Mouse (Mus musculus): ENCODE data around the gene Armh3.
"Not testable (repeated sequence)": the region's sequence is repeated elsewhere in the genome, so short reads cannot be mapped to it uniquely, and the experiment has no call there.

Armh3 gene

DNA sequence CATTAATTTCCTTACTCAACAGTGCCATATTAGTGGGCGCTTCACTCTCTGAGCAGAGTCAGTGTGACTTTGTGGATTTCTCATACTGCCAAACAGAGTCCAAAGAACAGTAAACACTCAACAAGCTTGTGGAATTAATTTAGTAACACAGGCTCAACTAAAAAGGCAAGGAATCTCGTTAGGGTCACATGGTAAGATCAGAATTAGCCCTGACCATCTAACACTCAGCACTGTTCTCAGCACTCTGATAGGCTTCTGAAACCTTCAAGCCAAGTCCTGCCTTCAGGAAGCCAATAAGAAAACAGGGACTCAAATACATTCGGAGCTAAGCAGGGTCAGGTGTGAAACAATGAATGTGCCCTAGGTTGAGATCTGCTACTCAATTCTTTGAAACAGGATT is 172.1 kb downstream of the Armh3 start:
- no peak for DNase-seq (ENCODE audit: low read depth, low spot score)

DNA sequence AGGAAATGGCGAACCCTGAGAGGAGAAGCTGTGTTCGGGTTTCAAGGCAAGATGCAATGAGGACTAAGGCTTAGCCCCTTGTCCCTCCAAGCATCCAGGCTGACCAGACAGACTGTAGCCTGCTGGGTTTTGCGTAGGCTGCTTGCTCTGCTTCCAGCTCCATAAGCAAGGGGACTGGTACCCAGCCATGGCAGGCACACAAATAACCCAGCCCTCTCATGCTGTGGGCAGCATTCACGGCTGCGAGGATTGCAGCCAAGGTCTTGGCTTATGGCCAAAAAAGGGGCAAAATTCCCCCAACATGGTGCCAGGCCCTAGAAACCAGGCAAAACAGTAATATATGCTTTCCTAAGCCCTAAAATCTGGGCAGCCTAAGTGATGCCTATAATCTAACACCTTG is 176.5 kb downstream of the Armh3 start:
- DNase-seq (ENCODE audit: low read depth, low spot score) = no peak

DNA sequence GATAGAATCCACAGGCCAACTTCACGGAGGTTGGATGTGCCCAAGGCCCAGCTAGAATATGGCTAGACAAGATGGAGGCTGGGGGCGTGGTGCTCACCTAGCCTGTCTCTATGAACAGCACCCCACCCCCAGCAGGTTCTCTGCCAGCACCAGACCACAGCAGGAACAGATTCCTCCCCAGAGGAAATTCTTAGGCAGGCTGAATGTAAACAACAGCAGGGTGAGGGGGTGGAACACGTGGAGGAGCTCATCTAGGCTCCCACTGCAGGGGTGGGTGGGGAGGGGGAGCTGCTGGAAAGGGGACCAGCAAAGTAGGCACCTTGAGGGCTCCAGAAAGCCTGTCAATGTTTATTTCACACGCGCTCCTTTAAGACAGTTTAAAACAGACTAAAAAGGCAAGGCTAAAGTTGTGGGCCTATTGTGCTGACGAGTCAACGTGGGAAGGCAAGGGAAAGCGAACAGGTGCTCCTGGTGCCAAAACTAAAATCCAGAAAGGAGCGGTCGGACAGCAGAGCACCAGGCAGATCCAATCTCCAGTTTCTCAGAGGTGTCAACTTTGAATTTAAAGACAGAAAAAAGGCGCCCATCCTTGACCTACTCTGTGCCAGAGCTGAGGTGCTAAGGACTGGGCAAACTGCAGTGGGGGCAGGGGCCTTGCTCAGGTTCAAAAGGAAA is 180.3 kb downstream of the Armh3 start:
- no peak for DNase-seq (ENCODE audit: low read depth, low spot score)

DNA sequence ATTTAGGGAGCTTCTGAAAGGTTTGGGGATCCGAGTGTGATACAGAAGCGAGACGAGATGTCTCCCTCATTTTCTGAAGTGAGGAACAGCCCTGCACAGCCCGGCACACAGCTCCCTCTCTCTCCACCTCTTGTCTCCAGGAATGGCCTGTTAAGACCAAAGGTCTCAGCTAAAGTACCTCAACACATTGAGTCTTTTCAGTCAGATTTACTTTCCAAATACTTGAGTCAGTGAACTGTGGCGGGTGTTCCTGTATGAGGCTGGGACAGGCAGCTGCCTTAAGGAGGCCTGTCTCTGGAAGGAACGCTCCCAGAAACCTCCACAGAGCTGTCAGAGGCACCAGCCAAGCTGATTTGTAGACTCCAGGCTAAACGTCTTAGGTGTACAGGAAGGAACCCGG is 181.6 kb downstream of the Armh3 start:
- no peak for DNase-seq (ENCODE audit: low read depth, low spot score)

DNA sequence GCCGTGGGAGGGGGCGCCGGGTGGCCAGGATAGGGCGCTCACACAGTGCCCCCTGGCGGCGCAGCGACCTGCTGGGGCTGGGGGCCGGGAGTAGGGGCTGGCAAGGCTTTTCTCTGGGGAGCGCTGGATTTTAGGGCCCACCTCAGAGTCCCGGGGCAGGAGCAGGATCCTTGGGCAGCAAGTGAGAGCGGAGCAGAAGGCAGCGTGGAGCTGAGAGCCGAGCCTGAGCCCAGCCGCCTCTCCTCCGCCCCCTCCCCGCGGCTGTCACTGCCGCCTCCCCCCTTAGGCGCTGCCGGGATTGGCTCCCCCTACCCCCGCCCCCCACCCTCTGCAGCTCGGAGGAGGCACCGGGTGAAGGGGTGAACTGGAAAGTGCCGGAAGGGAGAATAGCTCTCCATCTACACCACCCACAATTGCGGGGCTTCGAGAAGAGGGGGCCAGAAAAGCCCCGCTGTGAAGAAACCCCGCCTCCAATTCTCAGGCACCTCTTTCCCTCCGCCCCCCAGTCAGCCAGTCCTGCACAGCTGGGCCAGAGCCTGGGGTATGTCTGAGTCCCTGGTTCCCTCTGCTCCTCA is 182.4 kb downstream of the Armh3 start, which contains the start of gene Kcnip2:
Kcnip2 (minus strand) TSS at position 231 of the 575 bp plus-strand sequence.
- DNase-seq (ENCODE audit: low read depth, low spot score) = no peak

DNA sequence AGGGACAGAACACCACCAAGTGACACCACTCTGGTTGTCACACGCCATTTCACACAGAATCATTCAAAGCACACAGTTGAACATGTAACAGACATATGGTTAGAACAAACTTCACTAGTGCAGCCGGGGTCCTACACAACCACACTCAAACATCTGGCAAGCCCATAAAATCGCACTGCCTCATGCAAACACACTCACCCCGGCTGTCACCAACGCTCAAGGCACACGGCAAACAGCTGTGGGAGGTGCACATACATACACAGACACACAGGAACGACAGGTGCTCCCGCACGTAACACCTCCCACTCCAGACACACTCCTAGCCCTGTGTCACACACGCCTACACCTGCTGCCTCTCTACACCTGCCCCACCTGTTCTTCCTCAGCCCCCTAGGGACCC is 183.1 kb downstream of the Armh3 start:
- no peak for DNase-seq (ENCODE audit: low read depth, low spot score)

DNA sequence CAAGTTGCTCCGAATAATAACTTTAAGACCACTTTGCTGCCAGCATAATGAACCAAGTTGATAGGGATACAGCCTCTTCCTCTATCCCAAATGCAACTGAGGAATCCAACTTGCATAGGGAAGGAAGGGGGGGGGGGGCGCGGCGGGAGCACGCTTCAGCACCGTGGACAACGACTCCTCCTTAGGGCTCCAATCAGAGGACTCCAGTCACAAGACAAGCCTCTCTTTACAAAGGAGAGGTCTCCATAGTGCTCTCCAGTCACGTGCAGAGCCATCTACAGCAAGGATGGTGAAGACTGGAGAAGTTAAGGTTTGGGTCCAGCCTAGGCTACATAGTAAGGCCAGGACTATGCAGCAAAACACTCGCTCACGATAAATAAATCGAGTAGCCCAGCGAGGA is 184.5 kb downstream of the Armh3 start:
- no peak for DNase-seq (ENCODE audit: low read depth, low spot score)

DNA sequence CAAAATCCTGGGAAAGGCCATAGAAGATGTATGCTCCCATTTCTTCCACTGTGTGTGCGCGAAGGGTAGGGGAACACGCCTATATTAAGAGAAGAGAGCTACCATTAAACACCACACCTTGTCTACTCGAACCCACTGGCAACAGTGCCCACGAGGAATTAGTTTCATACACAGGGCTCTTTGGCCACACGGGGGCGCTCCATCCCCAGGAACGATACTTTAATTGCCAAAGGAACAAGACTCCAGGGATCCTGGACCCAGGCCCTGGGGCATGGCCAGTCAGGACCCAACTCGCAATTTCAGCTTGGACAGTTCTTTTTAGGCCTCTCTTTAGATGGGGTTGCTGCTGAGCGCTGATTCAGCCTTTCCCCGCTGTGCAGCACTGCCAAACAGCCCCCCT is 185.0 kb downstream of the Armh3 start:
- DNase-seq (ENCODE audit: low read depth, low spot score) = peak; percentile 69

DNA sequence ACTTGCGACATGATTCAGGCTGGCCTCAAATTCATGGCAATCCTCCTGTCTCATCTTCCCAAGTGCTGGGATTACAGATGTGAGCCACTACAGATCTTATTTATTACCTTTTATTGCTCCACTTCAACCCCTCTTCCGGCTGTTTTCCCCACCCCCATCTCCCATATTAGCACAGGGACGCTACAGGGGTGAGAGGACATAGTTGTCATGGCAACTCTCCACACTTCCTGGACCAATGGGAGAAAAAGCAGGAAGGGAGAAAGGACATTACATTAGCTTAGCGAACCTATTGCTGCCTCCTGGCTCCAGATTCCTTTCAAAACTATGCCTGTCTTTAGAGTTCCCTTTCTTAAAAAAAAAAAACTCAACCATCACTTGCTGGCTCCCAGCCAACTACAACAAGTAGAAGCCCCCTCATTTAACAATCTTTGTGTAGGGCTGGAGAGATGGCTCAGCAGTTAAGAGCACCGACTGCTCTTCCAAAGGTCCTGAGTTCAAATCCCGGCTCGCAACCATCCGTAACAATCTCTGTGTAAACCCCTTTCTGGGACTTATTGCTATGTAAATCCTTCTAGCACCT is 185.5 kb downstream of the Armh3 start:
- DNase-seq (ENCODE audit: low read depth, low spot score) = no peak

DNA sequence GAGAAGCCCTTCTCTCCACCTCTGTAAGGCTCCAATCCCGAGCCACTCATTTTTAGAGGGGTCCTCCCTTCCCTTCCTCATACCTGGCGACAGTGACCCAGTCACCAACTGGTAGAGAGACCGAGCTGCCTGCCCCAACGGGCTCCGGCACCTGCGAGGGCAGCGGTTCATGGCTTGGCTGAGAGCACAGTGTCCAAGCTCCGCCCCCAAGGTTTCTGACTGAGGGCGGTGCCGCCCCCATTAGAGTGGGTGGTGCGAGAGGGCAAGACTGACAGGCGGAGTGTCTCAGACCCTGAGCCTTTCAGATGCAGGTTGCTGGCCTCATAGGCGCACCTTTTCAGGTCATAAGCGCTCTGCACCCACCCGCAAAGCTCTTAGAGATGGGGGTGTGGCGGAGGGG is 186.2 kb downstream of the Armh3 start:
- peak; percentile 87 for DNase-seq (ENCODE audit: low read depth, low spot score)

DNA sequence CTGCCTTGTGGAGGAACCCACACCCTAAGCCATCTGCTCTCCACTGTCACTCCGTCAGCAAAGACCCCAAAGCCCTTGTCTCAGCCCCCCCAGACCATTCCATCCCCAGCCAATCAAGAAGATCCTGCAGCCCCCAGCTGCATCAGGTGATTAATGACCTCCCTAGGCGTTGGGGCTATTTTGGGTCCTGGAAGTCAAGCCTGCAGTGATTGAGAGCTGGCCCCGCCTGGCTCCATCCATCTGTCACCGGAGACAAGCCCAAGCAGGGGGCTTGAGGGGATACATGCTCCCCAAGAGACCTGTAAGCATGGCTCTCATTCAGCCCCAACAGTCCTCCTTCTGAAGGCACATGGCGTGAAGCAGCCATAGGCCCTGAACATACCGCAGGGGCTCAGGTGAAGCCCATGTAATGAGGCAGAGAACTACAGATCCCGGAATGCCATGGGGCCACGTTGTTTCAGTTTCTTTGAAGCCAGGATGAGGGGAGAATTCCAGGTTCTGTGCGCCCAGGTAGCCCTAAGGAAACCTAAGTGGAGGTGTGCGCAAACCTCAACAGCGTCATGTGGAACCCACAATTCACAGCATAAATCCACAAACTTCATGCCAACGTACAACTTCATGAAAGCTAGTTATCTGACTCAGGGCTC is 187.1 kb downstream of the Armh3 start:
- no peak for DNase-seq (ENCODE audit: low read depth, low spot score)

DNA sequence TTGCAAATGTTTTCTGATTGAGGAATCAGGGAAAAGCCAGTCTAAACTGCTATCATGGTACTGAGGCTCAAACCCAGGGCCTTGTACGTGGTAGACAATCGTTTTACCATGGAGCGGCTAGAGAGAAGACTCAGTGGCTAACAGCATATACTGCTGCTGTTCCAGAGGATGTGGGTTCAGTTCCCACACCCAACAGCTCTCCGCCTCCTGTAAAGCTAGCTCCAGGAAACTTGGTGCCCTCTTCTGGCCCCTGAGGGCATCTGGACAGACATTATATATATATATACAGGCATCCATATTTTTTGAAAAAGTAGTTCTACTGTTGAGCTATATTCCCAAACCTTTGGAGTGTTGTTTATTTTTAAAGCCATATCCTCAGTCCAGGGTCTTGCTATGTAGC is 190.6 kb downstream of the Armh3 start:
- no peak for DNase-seq (ENCODE audit: low read depth, low spot score)

DNA sequence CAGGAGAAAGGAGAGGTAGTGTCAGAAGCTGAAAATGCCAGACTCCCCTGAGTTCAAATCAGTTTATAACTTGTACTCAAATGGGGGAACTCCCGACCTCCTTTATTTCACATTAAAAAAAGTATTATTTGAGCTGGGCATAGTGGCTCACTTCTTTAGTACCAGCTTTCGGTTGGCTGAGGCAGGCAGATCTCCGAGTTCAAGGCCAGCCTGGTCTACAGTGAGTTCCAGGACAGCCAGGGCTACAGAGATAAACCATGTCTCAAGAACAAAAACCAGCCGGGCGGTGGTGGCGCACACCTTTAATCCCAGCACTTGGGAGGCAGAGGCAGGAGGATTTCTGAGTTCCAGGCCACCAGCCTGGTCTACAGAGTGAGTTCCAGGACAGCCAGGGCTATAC is 192.5 kb downstream of the Armh3 start:
- not testable (repeated sequence) for DNase-seq (ENCODE audit: low read depth, low spot score)

DNA sequence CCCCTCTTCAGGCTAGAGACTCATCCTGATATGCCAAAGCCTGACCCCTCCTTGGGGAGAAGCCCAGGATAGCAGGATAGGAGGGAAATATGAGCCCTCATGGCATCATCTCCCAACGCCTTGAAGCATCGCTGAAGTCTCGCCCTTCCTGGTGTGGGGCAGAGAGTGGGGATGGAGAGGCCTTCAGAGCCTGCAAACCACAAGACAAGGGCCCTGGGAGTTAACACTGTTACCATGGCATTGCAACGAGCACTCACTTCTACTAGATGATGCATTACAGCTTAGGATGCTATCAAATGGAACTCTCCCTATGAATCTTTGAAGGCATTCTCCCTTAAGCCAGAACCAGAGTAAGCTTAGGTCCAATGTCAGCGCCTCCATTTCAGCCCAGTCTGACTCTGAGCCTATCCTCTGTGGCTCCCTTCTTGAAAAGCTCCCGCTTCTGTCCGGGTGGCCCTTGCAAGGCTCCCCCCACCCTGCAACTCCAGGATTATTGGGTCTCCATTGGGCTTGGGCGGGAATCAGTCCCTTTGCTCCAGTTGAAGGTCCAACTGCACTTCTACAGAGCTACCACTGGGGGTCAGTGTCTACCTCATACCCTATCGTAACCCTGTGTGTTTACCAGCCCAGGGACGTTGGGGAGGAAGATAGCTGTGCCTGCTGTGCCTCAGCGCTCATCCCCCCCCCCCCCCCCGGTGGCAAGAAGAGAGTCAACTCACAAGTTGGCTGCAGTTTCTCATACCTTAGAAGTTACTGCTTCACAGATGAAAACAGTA is 193.5 kb downstream of the Armh3 start:
- DNase-seq (ENCODE audit: low read depth, low spot score) = peak; percentile 59

DNA sequence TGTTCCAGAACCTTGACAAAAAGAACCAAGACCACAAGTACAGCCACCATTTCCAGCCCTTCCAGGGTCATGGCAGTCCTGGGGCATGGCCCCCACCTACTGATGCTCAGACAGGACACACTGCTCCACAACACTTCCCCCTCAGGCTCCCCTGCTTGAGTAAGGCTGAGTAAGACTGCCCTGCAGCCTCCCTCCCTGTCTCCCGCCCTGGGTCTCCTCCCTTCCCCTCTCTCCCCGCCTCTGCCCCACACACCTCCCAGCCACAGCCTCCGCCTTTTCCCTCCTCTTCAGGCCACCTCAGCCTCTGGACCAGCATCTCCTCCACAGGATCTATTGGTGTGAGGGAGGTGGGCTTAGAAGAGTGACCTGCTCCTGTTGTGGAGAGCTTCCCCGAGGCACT is 194.9 kb downstream of the Armh3 start:
- DNase-seq (ENCODE audit: low read depth, low spot score) = no peak

DNA sequence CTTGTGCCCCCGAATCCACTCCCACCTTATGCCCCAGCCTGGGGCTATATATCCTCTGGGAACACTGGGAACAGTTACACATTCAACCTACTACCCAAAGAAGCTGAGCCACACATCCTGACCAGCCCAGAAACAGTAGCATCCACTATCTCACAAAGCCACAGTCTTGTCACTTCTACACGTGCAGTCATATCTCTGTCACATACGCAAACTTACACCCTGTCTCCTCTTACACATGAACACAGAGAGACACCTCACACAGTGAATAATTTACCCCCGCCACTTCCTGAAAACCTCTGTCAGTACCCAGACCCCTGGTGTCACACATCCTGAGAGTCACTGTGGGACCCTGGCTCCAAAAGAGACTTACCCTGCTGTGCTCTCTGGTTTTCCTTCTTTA is 195.6 kb downstream of the Armh3 start:
- DNase-seq (ENCODE audit: low read depth, low spot score) = no peak

DNA sequence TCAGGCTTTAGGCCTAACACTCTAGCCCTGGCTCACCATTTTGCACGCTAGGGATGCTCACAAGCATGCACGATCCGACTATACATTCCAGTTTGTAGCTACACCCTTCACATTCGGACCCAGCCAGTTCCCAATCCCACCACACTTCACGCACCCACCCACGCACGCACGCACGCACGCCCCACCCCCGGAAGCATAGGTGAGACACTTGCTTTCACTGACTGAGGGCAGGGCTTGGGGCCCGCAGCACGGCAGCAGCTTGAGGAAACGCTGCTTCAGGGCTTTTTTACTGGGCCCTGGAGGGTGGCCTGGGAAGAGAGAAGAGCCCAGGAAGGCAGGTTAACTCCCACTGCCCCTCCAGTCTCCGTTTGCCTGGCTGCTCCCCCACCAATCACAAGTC is 201.4 kb downstream of the Armh3 start:
- no peak for DNase-seq (ENCODE audit: low read depth, low spot score)

DNA sequence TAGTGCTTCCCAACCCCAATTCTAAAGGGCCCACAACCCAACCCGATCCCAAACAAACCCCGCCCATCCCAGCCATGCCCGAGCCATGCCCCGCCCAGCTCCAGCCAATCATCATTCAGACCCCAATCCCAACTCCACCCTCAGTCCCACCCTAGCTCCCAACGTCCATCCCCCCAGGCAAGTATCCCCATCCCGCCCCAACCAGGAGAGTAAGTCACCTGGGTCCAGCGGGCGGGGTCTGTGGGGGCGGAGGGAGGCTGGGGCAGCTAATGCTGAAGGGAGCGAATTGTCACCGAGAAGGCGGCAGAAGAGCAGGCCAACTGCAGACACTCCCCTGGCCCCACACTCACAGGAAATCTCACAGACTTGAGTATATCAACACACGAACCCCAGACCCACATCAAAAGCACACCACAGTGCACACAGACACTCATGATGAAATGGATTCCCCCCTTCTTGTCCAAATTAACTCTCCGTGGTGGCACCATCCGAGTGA is 202.2 kb downstream of the Armh3 start:
- DNase-seq (ENCODE audit: low read depth, low spot score) = no peak

DNA sequence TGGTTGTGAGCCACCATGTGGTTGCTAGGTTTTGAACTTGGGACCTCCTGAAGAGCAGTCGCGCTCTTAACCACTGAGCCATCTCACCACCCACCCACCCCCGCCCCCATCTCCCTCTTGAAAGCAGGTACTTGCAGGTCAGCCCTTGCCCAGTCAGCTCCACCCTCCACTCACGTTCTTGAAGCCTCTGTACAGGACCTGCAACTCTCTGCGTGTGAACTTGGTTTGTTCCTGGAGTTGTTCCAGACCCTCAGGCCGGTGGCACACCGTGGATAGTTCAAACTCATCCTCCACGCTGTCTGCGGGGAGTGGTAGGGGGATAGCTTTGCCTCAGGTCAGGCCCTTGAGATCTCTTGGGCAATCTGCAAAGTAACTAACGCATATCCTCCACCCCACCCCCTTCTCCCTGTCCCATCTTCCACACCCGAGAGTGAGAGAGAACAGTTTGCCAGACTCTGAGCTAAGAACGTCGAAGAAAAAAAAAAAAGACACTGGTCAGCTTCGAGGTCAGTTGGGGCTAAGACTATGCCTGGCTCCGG is 202.8 kb downstream of the Armh3 start:
- no peak for DNase-seq (ENCODE audit: low read depth, low spot score)

DNA sequence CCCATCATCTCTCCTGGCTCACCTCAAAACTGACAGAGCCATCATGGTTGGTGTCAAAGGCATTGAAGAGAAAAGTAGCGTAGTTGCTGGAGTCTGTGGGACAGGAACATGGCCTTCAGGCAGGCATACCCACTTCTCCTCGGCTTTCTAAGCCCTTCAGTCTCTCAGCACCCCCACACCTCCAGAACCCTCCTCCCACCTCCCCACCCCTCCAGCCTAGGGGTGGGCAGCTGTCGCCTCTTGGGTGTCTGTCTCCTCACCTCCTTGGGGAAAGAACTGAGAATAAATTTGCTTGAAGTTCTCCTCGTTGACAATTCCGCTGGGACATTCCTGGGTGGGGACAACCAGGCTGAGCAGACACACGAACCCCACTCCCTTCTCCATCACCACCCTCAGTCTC is 203.6 kb downstream of the Armh3 start:
- no peak for DNase-seq (ENCODE audit: low read depth, low spot score)

DNA sequence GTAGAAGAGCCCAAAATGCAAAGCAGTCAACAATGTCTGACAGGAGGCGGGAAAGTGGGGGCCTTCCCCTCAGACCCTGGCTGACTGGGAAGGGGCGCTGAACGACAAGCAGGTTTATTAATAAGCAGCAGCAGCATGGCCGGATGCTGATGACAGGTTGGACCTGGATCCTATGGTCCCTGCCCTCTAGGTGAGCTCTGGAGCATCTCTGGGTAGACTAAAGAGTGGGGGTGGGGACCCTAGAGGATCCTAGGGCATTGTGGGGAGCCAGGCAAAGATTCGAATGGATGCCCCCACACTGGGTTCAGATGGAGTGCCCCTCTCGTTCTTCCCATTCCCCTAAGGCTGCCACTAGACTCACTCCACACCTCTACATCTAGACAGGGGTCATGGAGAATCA is 205.9 kb downstream of the Armh3 start:
- no peak for DNase-seq (ENCODE audit: low read depth, low spot score)

All from A20 (cell line).